Mouse (Mus musculus): Measurements from ENCODE around the gene Slc51a. TPM values are rescaled to one million over a fixed set of nuclear protein-coding genes. Genes with fewer than 3 reads are reported as not detected.

The Slc51a gene
- polyA plus RNA-seq, 1 experiment from 2014 or later: 3.9 TPM

GRCm38 (mm10) chr16:32441432-32441831 is 46.2 kb downstream of the Slc51a start:
- Histone ChIP-seq H3K4me3 (ENCODE audit: low read length) (no peak overlapping the region), H3K27me3 (ENCODE audit: insufficient read depth, low read length) (no peaks in the 10 kb centered on the region), H3K27ac (ENCODE audit: low read length) (no peak overlapping the region), H3K4me2 (replicated peaks; ENCODE audit: low read depth, low read length) (no peak overlapping the region), H3K4me1 (ENCODE audit: insufficient read depth, low read length) (0 out of 2 replicates have a peak, but pooled peaks cover 2% of the 10 kb centered on the region), H3K36me3 (ENCODE audit: insufficient read depth, low read length) (peaks cover 4% of the 10 kb centered on the region; the same call in 1 of the 2 replicates), H3K9me3 (ENCODE audit: low read length) (no peaks in the 10 kb centered on the region), H3K9ac (replicated peaks; ENCODE audit: low read length) (no peak overlapping the region)
- ATAC-seq (ENCODE audit: low FRiP score, low TSS enrichment): no peak
- WGBS: 87% methylated on average over 3 of the region's 3 CpGs

DNA sequence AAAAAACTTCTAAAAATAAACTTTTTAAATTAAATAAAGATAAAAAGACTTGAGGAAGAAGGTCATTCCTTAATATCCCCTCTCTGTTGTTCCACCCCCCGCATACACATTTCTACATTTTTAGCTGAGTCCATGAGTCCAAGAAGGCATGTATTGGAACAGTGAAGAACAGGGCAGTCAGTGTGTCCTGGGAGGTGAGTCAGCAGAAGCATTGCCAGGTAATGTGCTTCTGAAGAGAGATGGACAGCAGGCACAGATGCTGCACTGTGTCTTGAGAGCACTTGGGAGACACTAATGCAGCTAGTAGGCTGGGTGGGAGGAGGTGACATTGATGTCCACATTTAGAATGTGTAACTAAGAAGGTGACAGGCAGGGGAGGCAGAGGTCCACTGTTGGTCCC is 50.4 kb downstream of the Slc51a start:
- no peak overlapping the region for H3K4me2 ChIP-seq (replicated peaks; ENCODE audit: low read depth, low read length)
- peaks cover 4% of the 10 kb centered on the region; the same call in 1 of the 2 replicates for H3K36me3 ChIP-seq (ENCODE audit: insufficient read depth, low read length)
- WGBS: 97% methylated on average over 1 of the region's 1 CpGs
- no peaks in the 10 kb centered on the region for H3K27me3 ChIP-seq (ENCODE audit: insufficient read depth, low read length)
- no peak overlapping the region for H3K4me3 ChIP-seq (ENCODE audit: low read length)
- H3K9me3 ChIP-seq (ENCODE audit: low read length): no peaks in the 10 kb centered on the region
- H3K9ac ChIP-seq (replicated peaks; ENCODE audit: low read length): no peak overlapping the region
- 0 out of 2 replicates have a peak, but pooled peaks cover 2% of the 10 kb centered on the region for H3K4me1 ChIP-seq (ENCODE audit: insufficient read depth, low read length)
- ATAC-seq (ENCODE audit: low FRiP score, low TSS enrichment): no peak
- no peak overlapping the region for H3K27ac ChIP-seq (ENCODE audit: low read length)

DNA sequence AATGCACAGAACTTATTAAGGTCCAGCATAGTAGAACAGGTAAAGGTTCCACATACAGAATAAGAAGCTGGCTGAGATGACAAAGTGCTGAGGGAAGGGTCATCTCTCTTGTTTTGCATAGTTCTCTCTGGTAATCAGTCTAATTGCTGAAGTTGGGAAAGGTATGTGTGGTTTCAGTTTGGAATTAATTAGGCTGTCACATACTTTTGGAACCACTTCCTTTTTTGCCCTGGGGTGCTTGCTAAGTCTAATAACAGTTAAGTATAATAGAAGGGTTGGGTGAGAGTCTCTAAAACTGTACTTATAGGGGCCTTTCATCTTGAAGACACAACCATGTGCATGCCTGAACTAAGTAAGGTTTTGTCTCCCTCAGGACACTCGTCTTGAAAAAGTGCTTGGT is 51.0 kb downstream of the Slc51a start:
- no peak overlapping the region for H3K4me3 ChIP-seq (ENCODE audit: low read length)

DNA sequence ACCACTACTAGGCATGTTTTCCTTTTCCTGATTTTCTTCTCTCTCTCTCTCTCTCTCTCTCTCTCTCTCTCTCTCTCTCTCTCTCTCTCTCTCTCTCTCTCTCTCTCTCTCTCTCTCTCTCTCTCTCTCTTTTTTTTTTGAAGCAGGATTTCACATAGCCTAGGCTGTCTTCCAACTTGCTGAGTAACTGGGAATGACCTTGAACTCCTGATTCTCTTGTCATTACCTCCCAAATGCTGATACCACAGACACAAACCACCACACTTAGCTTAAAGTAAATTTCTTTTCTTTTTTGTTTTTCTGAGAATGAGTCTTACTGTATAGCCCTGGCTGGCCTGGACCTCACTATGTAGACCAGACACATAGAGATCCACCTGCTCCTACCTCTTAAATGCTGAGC is 53.0 kb downstream of the Slc51a start:
- Histone ChIP-seq H3K4me2 (replicated peaks; ENCODE audit: low read depth, low read length) (no peak overlapping the region), H3K9me3 (ENCODE audit: low read length) (no peaks in the 10 kb centered on the region)

More for the DNA sequence above, 51.0 kb downstream of the Slc51a start:
- no peaks in the 10 kb centered on the region for H3K27me3 ChIP-seq (ENCODE audit: insufficient read depth, low read length)
- no peak overlapping the region for H3K9ac ChIP-seq (replicated peaks; ENCODE audit: low read length)
- H3K27ac ChIP-seq (ENCODE audit: low read length): no peak overlapping the region
- H3K4me1 ChIP-seq (ENCODE audit: insufficient read depth, low read length): peaks cover 5% of the 10 kb centered on the region; the same call in 1 of the 2 replicates
- ATAC-seq (ENCODE audit: low FRiP score, low TSS enrichment): no peak
- peaks cover 4% of the 10 kb centered on the region; the same call in 1 of the 2 replicates for H3K36me3 ChIP-seq (ENCODE audit: insufficient read depth, low read length)
- no peak overlapping the region for H3K4me2 ChIP-seq (replicated peaks; ENCODE audit: low read depth, low read length)
- WGBS: 78% methylated on average over 1 of the region's 1 CpGs
- H3K9me3 ChIP-seq (ENCODE audit: low read length): no peaks in the 10 kb centered on the region

GRCm38 (mm10) chr16:32434066-32434465 is 53.6 kb downstream of the Slc51a start:
- H3K27ac ChIP-seq (ENCODE audit: low read length): no peak overlapping the region
- H3K4me1 ChIP-seq (ENCODE audit: insufficient read depth, low read length): peaks cover 12% of the 10 kb centered on the region; the same call in 1 of the 2 replicates
- H3K4me2 ChIP-seq (replicated peaks; ENCODE audit: low read depth, low read length): no peak overlapping the region
- ATAC-seq (ENCODE audit: low FRiP score, low TSS enrichment): no peak
- H3K9ac ChIP-seq (replicated peaks; ENCODE audit: low read length): no peak overlapping the region
- no peak overlapping the region for H3K4me3 ChIP-seq (ENCODE audit: low read length)
- 56% methylated on average over 6 of the region's 6 CpGs for WGBS
- no peaks in the 10 kb centered on the region for H3K9me3 ChIP-seq (ENCODE audit: low read length)
- no peaks in the 10 kb centered on the region for H3K36me3 ChIP-seq (ENCODE audit: insufficient read depth, low read length)
- H3K27me3 ChIP-seq (ENCODE audit: insufficient read depth, low read length): no peaks in the 10 kb centered on the region

More for the DNA sequence above, 53.0 kb downstream of the Slc51a start:
- Histone ChIP-seq H3K4me1 (ENCODE audit: insufficient read depth, low read length) (peaks cover 10% of the 10 kb centered on the region; the same call in 1 of the 2 replicates), H3K27ac (ENCODE audit: low read length) (no peak overlapping the region), H3K9ac (replicated peaks; ENCODE audit: low read length) (no peak overlapping the region), H3K27me3 (ENCODE audit: insufficient read depth, low read length) (no peaks in the 10 kb centered on the region), H3K36me3 (ENCODE audit: insufficient read depth, low read length) (no peaks in the 10 kb centered on the region), H3K4me3 (ENCODE audit: low read length) (no peak overlapping the region)
- no peak for ATAC-seq (ENCODE audit: low FRiP score, low TSS enrichment)

DNA sequence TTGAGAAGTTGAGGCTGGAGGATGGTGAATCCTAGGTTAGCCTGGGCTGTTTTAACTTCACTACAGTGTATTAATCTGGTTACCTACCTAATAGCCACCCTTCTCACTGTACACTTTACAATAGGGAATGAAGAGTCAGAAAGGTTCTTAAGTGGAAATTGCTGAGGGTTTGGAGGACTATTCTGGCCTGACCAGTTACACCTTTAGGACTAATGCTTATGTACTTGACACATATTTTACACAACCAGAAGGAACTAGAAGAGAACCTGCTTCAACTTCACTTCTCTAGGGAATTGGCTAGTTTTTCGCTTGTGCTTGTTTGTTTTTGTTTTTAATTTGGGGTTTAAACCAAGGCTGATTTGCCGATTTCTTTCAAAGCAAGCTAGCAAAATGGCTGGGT is 54.5 kb downstream of the Slc51a start:
- Histone ChIP-seq H3K9me3 (ENCODE audit: low read length) (no peaks in the 10 kb centered on the region), H3K27ac (ENCODE audit: low read length) (no peak overlapping the region), H3K4me2 (replicated peaks; ENCODE audit: low read depth, low read length) (no peak overlapping the region), H3K9ac (replicated peaks; ENCODE audit: low read length) (no peak overlapping the region), H3K4me1 (ENCODE audit: insufficient read depth, low read length) (peaks cover 11% of the 10 kb centered on the region; the same call in 1 of the 2 replicates), H3K27me3 (ENCODE audit: insufficient read depth, low read length) (no peaks in the 10 kb centered on the region), H3K4me3 (ENCODE audit: low read length) (no peak overlapping the region), H3K36me3 (ENCODE audit: insufficient read depth, low read length) (no peaks in the 10 kb centered on the region)
- 79% methylated on average over 2 of the region's 2 CpGs for WGBS
- ATAC-seq (ENCODE audit: low FRiP score, low TSS enrichment): no peak

GRCm38 (mm10) chr16:32431926-32432325 is 55.8 kb downstream of the Slc51a start:
- no peak overlapping the region for H3K9ac ChIP-seq (replicated peaks; ENCODE audit: low read length)

DNA sequence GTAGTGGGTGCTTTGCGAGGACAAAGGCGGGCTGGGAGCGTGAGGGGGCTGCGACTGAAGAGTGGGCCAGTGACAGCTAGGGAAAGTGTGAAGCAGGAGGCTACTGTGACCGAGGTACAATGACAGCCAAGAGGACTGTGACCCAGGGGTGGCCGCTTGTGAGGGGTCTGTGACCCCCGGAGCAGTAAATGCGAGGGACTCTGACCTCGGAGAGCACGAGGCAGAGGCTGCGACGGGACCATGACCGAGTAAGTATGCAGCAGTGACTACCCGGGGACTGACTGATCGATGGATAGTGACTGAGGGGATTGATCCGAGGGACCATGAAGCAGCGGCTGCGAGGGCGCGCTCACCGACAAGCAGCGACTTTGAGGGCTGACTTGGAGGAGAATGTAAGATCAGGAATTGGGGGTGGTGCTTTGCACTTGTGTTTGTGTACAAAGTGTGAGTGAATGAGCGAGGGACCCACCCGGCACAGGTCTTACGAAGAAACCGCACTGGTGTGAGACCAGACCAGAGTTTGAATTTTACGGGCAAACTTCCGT is 56.6 kb downstream of the Slc51a start:
- Histone ChIP-seq H3K27ac (ENCODE audit: low read length) (peak overlapping the region; percentile 91), H3K9ac (replicated peaks; ENCODE audit: low read length) (peak overlapping the region; percentile 85), H3K4me2 (replicated peaks; ENCODE audit: low read depth, low read length) (peak overlapping the region; percentile 94), H3K4me1 (ENCODE audit: insufficient read depth, low read length) (peaks cover 9% of the 10 kb centered on the region; the same call in 1 of the 2 replicates), H3K36me3 (ENCODE audit: insufficient read depth, low read length) (no peaks in the 10 kb centered on the region), H3K27me3 (ENCODE audit: insufficient read depth, low read length) (no peaks in the 10 kb centered on the region), H3K9me3 (ENCODE audit: low read length) (no peaks in the 10 kb centered on the region), H3K4me3 (ENCODE audit: low read length) (peak overlapping the region; percentile 69)
- WGBS: under 1% methylated on average over 28 of the region's 28 CpGs
- peak; percentile 83 for ATAC-seq (ENCODE audit: low FRiP score, low TSS enrichment)

More at GRCm38 (mm10) chr16:32431926-32432325, 55.8 kb downstream of the Slc51a start:
- Histone ChIP-seq H3K27me3 (ENCODE audit: insufficient read depth, low read length) (no peaks in the 10 kb centered on the region), H3K36me3 (ENCODE audit: insufficient read depth, low read length) (no peaks in the 10 kb centered on the region), H3K4me2 (replicated peaks; ENCODE audit: low read depth, low read length) (peak overlapping the region; percentile 94), H3K4me3 (ENCODE audit: low read length) (peak overlapping the region; percentile 69), H3K27ac (ENCODE audit: low read length) (no peak overlapping the region), H3K4me1 (ENCODE audit: insufficient read depth, low read length) (peaks cover 9% of the 10 kb centered on the region; the same call in 1 of the 2 replicates), H3K9me3 (ENCODE audit: low read length) (no peaks in the 10 kb centered on the region)
- ATAC-seq (ENCODE audit: low FRiP score, low TSS enrichment): no peak
- WGBS: 93% methylated on average over 1 of the region's 1 CpGs

GRCm38 (mm10) chr16:32430474-32431046 is 57.1 kb downstream of the Slc51a start, which contains the start of gene Pcyt1a:
Gene Pcyt1a (plus strand): TSS chr16:32430921.
- peak within 1 kb of the TSS; percentile 94 for H3K4me2 ChIP-seq (replicated peaks; ENCODE audit: low read depth, low read length)
- H3K4me3 ChIP-seq (ENCODE audit: low read length): peak within 1 kb of the TSS; percentile 69
- H3K9me3 ChIP-seq (ENCODE audit: low read length): no peaks in the 10 kb centered on the region
- WGBS: under 1% methylated on average over 54 of the region's 54 CpGs
- peak within 1 kb of the TSS; percentile 91 for H3K27ac ChIP-seq (ENCODE audit: low read length)
- peak within 1 kb of the TSS; percentile 85 for H3K9ac ChIP-seq (replicated peaks; ENCODE audit: low read length)
- no peaks in the 10 kb centered on the region for H3K27me3 ChIP-seq (ENCODE audit: insufficient read depth, low read length)
- no peaks in the 10 kb centered on the region for H3K36me3 ChIP-seq (ENCODE audit: insufficient read depth, low read length)
- H3K4me1 ChIP-seq (ENCODE audit: insufficient read depth, low read length): peaks cover 9% of the 10 kb centered on the region; the same call in 1 of the 2 replicates
- ATAC-seq (ENCODE audit: low FRiP score, low TSS enrichment): peak; percentile 98

DNA sequence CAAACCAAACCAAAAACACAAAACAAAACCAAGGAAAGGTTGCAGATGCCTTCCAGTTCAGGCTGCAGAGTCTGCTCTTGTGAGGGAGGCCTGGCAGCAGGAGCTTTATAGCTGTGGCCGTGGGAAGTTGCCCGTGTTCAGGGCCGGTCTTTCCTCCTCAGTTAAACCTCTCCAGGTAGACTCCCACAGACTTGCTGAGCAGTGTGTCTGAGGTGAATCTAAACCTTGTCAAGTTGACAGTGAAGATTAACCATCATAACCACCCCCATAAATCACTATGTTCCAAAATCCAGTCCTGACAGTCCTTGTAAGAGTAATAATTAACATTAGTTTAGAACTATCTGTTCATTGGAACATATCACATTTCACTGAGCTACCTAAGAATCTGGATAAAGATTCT is 60.2 kb downstream of the Slc51a start:
- Histone ChIP-seq H3K9ac (replicated peaks; ENCODE audit: low read length) (no peak overlapping the region), H3K36me3 (ENCODE audit: insufficient read depth, low read length) (no peaks in the 10 kb centered on the region), H3K4me2 (replicated peaks; ENCODE audit: low read depth, low read length) (no peak overlapping the region), H3K27me3 (ENCODE audit: insufficient read depth, low read length) (no peaks in the 10 kb centered on the region), H3K4me1 (ENCODE audit: insufficient read depth, low read length) (peaks cover 9% of the 10 kb centered on the region; the same call in 1 of the 2 replicates), H3K27ac (ENCODE audit: low read length) (no peak overlapping the region), H3K4me3 (ENCODE audit: low read length) (no peak overlapping the region), H3K9me3 (ENCODE audit: low read length) (no peaks in the 10 kb centered on the region)
- WGBS: 64% methylated on average over 3 of the region's 3 CpGs
- ATAC-seq (ENCODE audit: low FRiP score, low TSS enrichment): no peak
